ENCODE assay signal across 8 mouse cellular contexts in genomic region chr2:38356428-38357260, GRCm38 (mm10). TPM values are rescaled to one million over a fixed set of nuclear protein-coding genes. Genes with fewer than 3 reads are reported as not detected.
DNase-seq lines count a peak whose midpoint lies in the region; ATAC-seq and TF ChIP-seq lines count a peak whose summit lies in the region.

No protein-coding gene starts in this region.

- H3K4me2 ChIP-seq in forebrain, embryonic 15.5 days (replicated peaks), result peak overlapping the region; percentile 86
- peak overlapping the region; percentile 36; the same call in 1 of the 2 replicates for H3K4me2 ChIP-seq in liver, embryonic 15.5 days

- H3K9ac ChIP-seq in forebrain, embryonic 15.5 days (replicated peaks), result peak overlapping the region; percentile 93
- H3K9ac ChIP-seq in liver, embryonic 15.5 days, result no peak overlapping the region

- peak; percentile 20; the same call in 1 of the 2 replicates for ATAC-seq in forebrain, embryonic 15.5 days (replicated peaks)
- ATAC-seq in liver, embryonic 15.5 days (ENCODE audit: insufficient read depth), result no peak

- H3K9me3 ChIP-seq in E14TG2a.4 (ENCODE audit: low read length), result peaks cover 5% of the 10 kb centered on the region; the same call in 1 of the 2 replicates
- H3K9me3 ChIP-seq in forebrain, embryonic 15.5 days, result no peaks in the 10 kb centered on the region
- H3K9me3 ChIP-seq in liver, embryonic 15.5 days (replicated peaks), result no peaks in the 10 kb centered on the region

- peak; percentile 18 for DNase-seq in gastrocnemius, postnatal 10 days
- DNase-seq in gastrocnemius, adult 8-10 months (ENCODE audit: low spot score in 2 of 2), result no peak
- DNase-seq in spleen, postnatal 4 days (ENCODE audit: low spot score in 2 of 2), result no peak
- DNase-seq in right cerebral cortex, postnatal 25 days, result no peak
- DNase-seq in spleen, postnatal 14 days (ENCODE audit: low spot score in 2 of 2), result no peak

- peak overlapping the region; percentile 96 for H3K27ac ChIP-seq in forebrain, embryonic 15.5 days (replicated peaks)
- no peak overlapping the region for H3K27ac ChIP-seq in liver, embryonic 15.5 days (replicated peaks)

- H3K4me3 ChIP-seq in E14TG2a.4 (replicated peaks; ENCODE audit: low read length), result peak overlapping the region; percentile 49
- peak overlapping the region; percentile 72 for H3K4me3 ChIP-seq in forebrain, embryonic 15.5 days
- H3K4me3 ChIP-seq in liver, embryonic 15.5 days (replicated peaks), result peak overlapping the region; percentile 18; the same call in 1 of the 2 replicates

- no peaks in the 10 kb centered on the region for H3K36me3 ChIP-seq in E14TG2a.4 (ENCODE audit: insufficient read depth, low read length)
- H3K36me3 ChIP-seq in forebrain, embryonic 15.5 days, result no peaks in the 10 kb centered on the region
- no peaks in the 10 kb centered on the region for H3K36me3 ChIP-seq in liver, embryonic 15.5 days (replicated peaks)

- peaks cover 49% of the 10 kb centered on the region for H3K4me1 ChIP-seq in E14TG2a.4 (replicated peaks; ENCODE audit: low read depth, low read length)
- H3K4me1 ChIP-seq in forebrain, embryonic 15.5 days, result peaks cover 79% of the 10 kb centered on the region
- peaks cover 7% of the 10 kb centered on the region for H3K4me1 ChIP-seq in liver, embryonic 15.5 days (replicated peaks)

- no peak for TF ChIP-seq CTCF in E14TG2a.4 (conservative IDR thresholded peaks at IDR 0.05; ENCODE audit: low read length)

- under 1% methylated on average over 53 of the region's 53 CpGs for WGBS in forebrain, embryonic 15.5 days
- 2% methylated on average over 53 of the region's 53 CpGs for WGBS in liver, embryonic 15.5 days (ENCODE audit: insufficient replicate concordance)

- peaks cover 100% of the 10 kb centered on the region for H3K27me3 ChIP-seq in E14TG2a.4 (ENCODE audit: insufficient read depth, low read length)
- H3K27me3 ChIP-seq in forebrain, embryonic 15.5 days, result no peaks in the 10 kb centered on the region
- H3K27me3 ChIP-seq in liver, embryonic 15.5 days, result peaks cover 100% of the 10 kb centered on the region

RNA-seq across cellular contexts. Expression of gene Lhx2, which starts 17.6 kb away (rescaled TPM):
- total RNA-seq in gastrocnemius, postnatal 10 days (2021), result 1 to 10 TPM in 1 of 2 experiments, under 1 TPM in 1; 0.59 to 1.2 TPM
- total RNA-seq in gastrocnemius, adult 8-10 months (2022), result under 1 TPM in 3 of 4 experiments, not detected in 1; 0.09 to 0.32 (median 0.15) TPM
- polyA plus RNA-seq in forebrain, embryonic 15.5 days (2015; fragmentation: Nextera tagmentation; extraction: Ambion mirVana), result 91.0 and 111 TPM in 2 replicates
- 1.5 and 1.9 TPM in 2 replicates for polyA plus RNA-seq in liver, embryonic 15.5 days (2015; fragmentation: Nextera tagmentation; extraction: Ambion mirVana)

Comparison
In these comparisons a context has a peak if more than half of its experiments do, and no peak if none do; other contexts are left out.
1. H3K4me3 ChIP-seq: peak in every context shown above with its lines; median percentile 72 in forebrain, embryonic 15.5 days; 49 in E14TG2a.4; 18 in liver, embryonic 15.5 days.